Mouse (Mus musculus) T-helper 1 cell (primary cell): Measurements from ENCODE around the gene Asic4.

Experiments
- in situ Hi-C: fragments of 300-600 bp; cut with MboI, MseI; formaldehyde crosslinking; loops from one replicate; pipeline ENCODE4 v1.15.1; 2025; ENCODE audit warnings: high pct_unique_total_duplicates

Asic4 gene

GRCm38 (mm10) chr1:75501905-75502304, 51.7 kb downstream of the Asic4 start:
- in situ Hi-C loops, result no loop called here

GRCm38 (mm10) chr1:75502945-75503650, 52.9 kb downstream of the Asic4 start:
- in situ Hi-C loops, result no loop called here

- in situ Hi-C loops, result no loop called here
Measured at GRCm38 (mm10) chr1:75503651-75503980, 53.4 kb downstream of the Asic4 start.

GRCm38 (mm10) chr1:75504256-75505045, 54.2 kb downstream of the Asic4 start:
- in situ Hi-C loops, result no loop called here

GRCm38 (mm10) chr1:75505159-75505955, 55.1 kb downstream of the Asic4 start:
- in situ Hi-C loops, result no loop called here

- in situ Hi-C loops, result no loop called here
Measured at GRCm38 (mm10) chr1:75505956-75506831, 56.0 kb downstream of the Asic4 start, which contains the start of gene Obsl1. Gene Obsl1 (minus strand): TSS chr1:75506452.

- in situ Hi-C loops, result no loop called here
Measured at GRCm38 (mm10) chr1:75507006-75507405, 56.8 kb downstream of the Asic4 start, which contains the start of gene Inha. Gene Inha (plus strand): TSS chr1:75507077.

- in situ Hi-C loops, result no loop called here
Measured at GRCm38 (mm10) chr1:75509586-75509985, 59.4 kb downstream of the Asic4 start.

GRCm38 (mm10) chr1:75510154-75510553, 59.9 kb downstream of the Asic4 start:
- in situ Hi-C loops, result no loop called here

- in situ Hi-C loops, result no loop called here
Measured at GRCm38 (mm10) chr1:75511437-75512210, 61.4 kb downstream of the Asic4 start.

GRCm38 (mm10) chr1:75512550-75512949, 62.3 kb downstream of the Asic4 start:
- in situ Hi-C loops, result no loop called here

- in situ Hi-C loops, result no loop called here
Measured at GRCm38 (mm10) chr1:75516703-75517380, 66.6 kb downstream of the Asic4 start.

- in situ Hi-C loops, result no loop called here
Measured at GRCm38 (mm10) chr1:75517984-75518383, 67.7 kb downstream of the Asic4 start.

- in situ Hi-C loops, result no loop called here
Measured at GRCm38 (mm10) chr1:75518427-75518826, 68.2 kb downstream of the Asic4 start.

GRCm38 (mm10) chr1:75519576-75519975, 69.3 kb downstream of the Asic4 start:
- in situ Hi-C loops, result no loop called here

GRCm38 (mm10) chr1:75521321-75522031, 71.2 kb downstream of the Asic4 start, which contains the start of gene Stk11ip:
Gene Stk11ip (plus strand): TSS chr1:75521529.
- in situ Hi-C loops, result no loop called here
